Mouse (Mus musculus) ES-Bruce4 (cell line): ENCODE data around the gene Kif13a.

ENCODE experiments used
- CTCF ChIP-seq: IDR thresholded peaks from one replicate; pipeline ENCODE4 v1.8.1; 2011; ENCODE audit warnings: low read depth, low read length
- EP300 ChIP-seq: IDR thresholded peaks from 2 replicates; pipeline ENCODE4 v1.6.1; 2011; ENCODE audit warnings: low read depth, low read length; ENCODE audit not compliant: insufficient read depth
- POLR2A ChIP-seq: IDR thresholded peaks from one replicate; pipeline ENCODE4 v1.8.1; 2011; ENCODE audit warnings: low read length; ENCODE audit not compliant: insufficient read depth

DNA sequence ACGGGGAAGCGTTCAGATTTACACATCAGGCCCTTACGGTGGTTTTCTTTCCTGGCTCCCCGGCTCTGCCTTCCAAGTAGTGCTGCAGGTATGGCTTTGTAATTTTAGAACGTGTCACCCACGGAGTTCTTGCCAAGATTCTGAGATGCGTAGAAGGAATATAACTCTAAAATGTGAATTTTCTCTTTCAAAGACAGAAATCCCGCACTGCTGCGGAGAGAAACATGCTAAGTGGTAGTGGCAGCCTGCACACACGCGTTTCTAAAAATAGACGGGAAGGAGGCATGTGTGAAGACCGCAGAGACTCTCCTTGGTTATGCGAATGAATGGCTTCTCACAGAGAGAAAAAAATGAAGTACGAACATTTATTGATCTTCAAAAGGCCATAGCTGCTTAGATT lies 21.5 kb upstream of the Kif13a start:
- no peak for TF ChIP-seq POLR2A
- TF ChIP-seq CTCF: no peak
- no peak for TF ChIP-seq EP300
